Mouse (Mus musculus): ENCODE measurements at regions not wholly inside any gene's neighbourhood (a gene's known extent, or its start where the extent isn't known, plus 50 kb on each side); places are given as distances from the start of the nearest gene placed in this dataset.

GRCm38 (mm10) chr11:30710266-30710665 lies 60.9 kb upstream of the Acyp2 start:
- Histone ChIP-seq H3K4me2 (no peak overlapping the region), H3K9me3 (replicated peaks) (no peaks in the 10 kb centered on the region), H3K27me3 (replicated peaks) (no peaks in the 10 kb centered on the region), H3K36me3 (no peaks in the 10 kb centered on the region), H3K27ac (ENCODE audit: poor library complexity, severe bottlenecking) (no peak overlapping the region), H3K4me1 (replicated peaks) (no peaks in the 10 kb centered on the region), H3K9ac (no peak overlapping the region), H3K4me3 (no peak overlapping the region)
- ATAC-seq (ENCODE audit: insufficient number of reproducible peaks, low FRiP score), result no peak

DNA sequence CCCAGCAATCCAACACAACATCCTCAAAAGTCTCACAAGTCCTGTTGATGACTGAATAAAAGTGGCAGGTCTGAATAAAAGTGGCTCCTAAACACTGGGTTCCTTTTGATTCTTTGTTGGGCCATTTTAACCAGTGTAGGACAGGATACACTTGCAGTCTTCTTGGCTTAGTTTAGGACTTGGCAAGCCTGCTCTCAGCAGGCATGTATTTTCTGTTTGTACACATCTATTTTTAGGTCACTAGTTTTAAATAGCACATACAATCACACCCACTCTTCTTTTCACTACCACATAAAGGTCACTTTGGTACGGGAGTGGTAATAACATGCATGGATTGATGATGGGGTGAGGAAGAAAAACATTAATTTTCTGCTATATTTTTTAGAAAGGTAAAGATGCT lies 50.7 kb upstream of the Psme4 start:
- Histone ChIP-seq H3K4me3 (no peak overlapping the region), H3K4me2 (no peak overlapping the region), H3K4me1 (replicated peaks) (no peaks in the 10 kb centered on the region), H3K27ac (ENCODE audit: poor library complexity, severe bottlenecking) (peak overlapping the region; percentile 48), H3K9ac (no peak overlapping the region), H3K27me3 (replicated peaks) (no peaks in the 10 kb centered on the region), H3K36me3 (no peaks in the 10 kb centered on the region), H3K9me3 (replicated peaks) (no peaks in the 10 kb centered on the region)
- WGBS, result 40% methylated on average over 1 of the region's 1 CpGs
- no peak for ATAC-seq (ENCODE audit: insufficient number of reproducible peaks, low FRiP score)
